Mouse (Mus musculus): ENCODE data around the gene Btbd35f9.
"Not testable (repeated sequence)": the region's sequence is repeated elsewhere in the genome, so short reads cannot be mapped to it uniquely, and the experiment has no call there.

Gene Btbd35f9

GRCm38 (mm10) chrX:34161399-34161798 is at the start of gene Btbd35f9:
Gene Btbd35f9 (minus strand): TSS chrX:34161499.
- not testable (repeated sequence) for DNase-seq (ENCODE audit: low read depth)
